7 mouse cellular contexts compared by ENCODE assay signal in the genomic region with DNA sequence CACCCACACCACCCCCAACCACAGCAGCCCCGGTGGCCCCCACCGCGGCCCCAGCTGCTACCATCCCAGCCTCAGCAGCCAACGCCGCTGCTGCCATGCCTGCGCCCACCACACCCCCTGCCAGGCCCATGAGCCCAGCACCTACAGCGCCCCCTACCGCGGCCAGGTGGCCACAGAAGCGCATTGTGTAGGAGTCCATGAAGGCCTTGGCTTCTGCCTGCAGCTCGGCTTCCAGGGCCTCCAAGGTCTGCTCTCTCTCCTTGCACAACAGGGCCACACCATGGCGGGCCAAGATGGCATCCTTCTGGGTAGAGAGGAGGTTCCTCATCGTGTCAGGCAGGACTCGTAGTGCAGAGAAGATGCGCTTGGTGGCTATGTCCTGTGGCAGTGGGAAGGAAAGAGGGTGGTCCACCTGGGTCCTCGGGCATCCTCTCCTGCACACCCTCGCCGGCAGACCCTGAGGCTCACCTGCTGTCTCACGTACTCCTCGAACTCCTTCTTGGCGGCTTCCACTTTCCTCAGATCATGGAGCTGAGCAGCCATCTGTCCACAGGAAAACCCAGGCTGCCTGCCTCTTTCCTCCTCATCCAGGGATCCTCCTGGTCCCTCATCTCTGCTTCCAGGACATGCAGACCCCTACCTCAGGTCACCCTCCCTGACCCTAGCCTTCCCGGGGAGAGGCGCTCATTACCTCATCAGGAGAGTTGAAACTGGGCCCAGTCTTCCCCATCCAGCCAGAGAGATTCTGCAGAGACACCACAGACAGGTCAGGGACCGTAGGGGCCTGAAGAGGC. TPM values are rescaled to one million over a fixed set of nuclear protein-coding genes. Genes with fewer than 3 reads are reported as not detected.
A peak's percentile ranks its signal among the peaks of the same experiment; 100 is the strongest.
DNase-seq lines count a peak whose midpoint lies in the region; ATAC-seq and TF ChIP-seq lines count a peak whose summit lies in the region.

No protein-coding gene starts in this region.

- H3K4me1 ChIP-seq in lung, embryonic 14.5 days (ENCODE audit: insufficient read depth): peaks cover 9% of the 10 kb centered on the region; the same call in 1 of the 2 replicates
- H3K4me1 ChIP-seq in embryonic facial prominence, embryonic 14.5 days (ENCODE audit: control insufficient read depth, insufficient read depth, low read length): peaks cover 41% of the 10 kb centered on the region
- H3K4me1 ChIP-seq in testis, adult 2 months (ENCODE audit: control insufficient read depth, insufficient read depth, low read length): peaks cover 32% of the 10 kb centered on the region

- WGBS in lung, embryonic 14.5 days: 70% methylated on average over 24 of the region's 24 CpGs
- WGBS in embryonic facial prominence, embryonic 14.5 days: 84% methylated on average over 21 of the region's 24 CpGs

- no peak overlapping the region for H3K9ac ChIP-seq in lung, embryonic 14.5 days
- H3K9ac ChIP-seq in embryonic facial prominence, embryonic 14.5 days (ENCODE audit: low read depth, low read length): 0 out of 2 replicates have a peak overlapping the region, but pooled peaks have one; percentile 4

- H3K27me3 ChIP-seq in lung, embryonic 14.5 days (ENCODE audit: insufficient read depth, low read length): no peaks in the 10 kb centered on the region
- H3K27me3 ChIP-seq in embryonic facial prominence, embryonic 14.5 days (replicated peaks; ENCODE audit: control insufficient read depth, insufficient read depth, low read length): no peaks in the 10 kb centered on the region
- H3K27me3 ChIP-seq in testis, adult 2 months (ENCODE audit: control insufficient read depth, insufficient read depth, low read length): no peaks in the 10 kb centered on the region

- no peaks in the 10 kb centered on the region for H3K36me3 ChIP-seq in lung, embryonic 14.5 days (ENCODE audit: insufficient read depth)
- H3K36me3 ChIP-seq in embryonic facial prominence, embryonic 14.5 days (ENCODE audit: control insufficient read depth, insufficient read depth, low read length): no peaks in the 10 kb centered on the region
- no peaks in the 10 kb centered on the region for H3K36me3 ChIP-seq in testis, adult 2 months (ENCODE audit: control insufficient read depth, insufficient read depth, low read length)

- DNase-seq in lung, embryonic 14.5 days: no peak
- no peak for DNase-seq in lung, postnatal 36 days
- DNase-seq in c-Kit-positive CD71-negative TER-119-negative erythroid progenitor cells, embryonic 14.5 days (ENCODE audit: low read depth): peak; percentile 14
- no peak for DNase-seq in embryonic facial prominence, embryonic 14.5 days (ENCODE audit: low spot score)
- DNase-seq in urinary bladder, postnatal 14 days (ENCODE audit: low spot score): no peak

- no peaks in the 10 kb centered on the region for H3K9me3 ChIP-seq in lung, embryonic 14.5 days (ENCODE audit: low read depth, low read length)
- no peaks in the 10 kb centered on the region for H3K9me3 ChIP-seq in embryonic facial prominence, embryonic 14.5 days (ENCODE audit: control insufficient read depth, low read length)

- TF ChIP-seq CTCF in lung, embryonic 14.5 days (IDR thresholded peaks at IDR 0.05; ENCODE audit: low read depth): peak; percentile 32; the same call in 1 of the 2 replicates
- TF ChIP-seq CTCF in testis, adult 2 months (IDR thresholded peaks at IDR 0.05; ENCODE audit: control insufficient read depth, insufficient read depth, insufficient replicate concordance, low read depth, low read length): peak; percentile 48; the same call in 1 of the 2 replicates

- H3K4me3 ChIP-seq in lung, embryonic 14.5 days (ENCODE audit: low read depth, low read length): no peak overlapping the region
- no peak overlapping the region for H3K4me3 ChIP-seq in embryonic facial prominence, embryonic 14.5 days (ENCODE audit: low read depth, low read length)
- H3K4me3 ChIP-seq in testis, adult 2 months (ENCODE audit: control insufficient read depth, low read depth, low read length): peak overlapping the region; percentile 3

- ATAC-seq in lung, embryonic 14.5 days (ENCODE audit: insufficient read depth): no peak
- no peak for ATAC-seq in embryonic facial prominence, embryonic 14.5 days (ENCODE audit: low read depth)
- no peak for ATAC-seq in frontal cortex, adult (ENCODE audit: low TSS enrichment)

- 0 out of 2 replicates have a peak overlapping the region, but pooled peaks have one; percentile 21 for H3K27ac ChIP-seq in lung, embryonic 14.5 days (ENCODE audit: low read depth)
- H3K27ac ChIP-seq in embryonic facial prominence, embryonic 14.5 days (replicated peaks; ENCODE audit: low read depth, low read length): peak overlapping the region; percentile 83
- H3K27ac ChIP-seq in testis, adult 2 months (ENCODE audit: control insufficient read depth, insufficient read depth, low read depth, low read length): no peak overlapping the region

- TF ChIP-seq POLR2A in testis, adult 2 months (IDR thresholded peaks at IDR 0.05; ENCODE audit: control insufficient read depth, low read depth, low read length): no peak

- no peak overlapping the region for H3K4me2 ChIP-seq in lung, embryonic 14.5 days
- no peak overlapping the region for H3K4me2 ChIP-seq in embryonic facial prominence, embryonic 14.5 days (ENCODE audit: low read depth, low read length)

RNA-seq across cellular contexts. Expression of gene Rnf112, which starts 4.2 kb away (rescaled TPM):
- 0.31 and 0.42 TPM in 2 replicates for polyA plus RNA-seq in lung, embryonic 14.5 days (2014; fragmentation: Nextera tagmentation; extraction: Ambion mirVana)
- polyA plus RNA-seq in embryonic facial prominence, embryonic 14.5 days (2014; fragmentation: Nextera tagmentation; extraction: Ambion mirVana): 0.78 and 1.0 TPM in 2 replicates
- polyA plus RNA-seq in testis, adult 2 months (2012; rRNA removed): 18.2 and 18.4 TPM in 2 replicates

RNA-seq across cellular contexts. Expression of gene Mfap4, which starts 35.5 kb away (rescaled TPM):
- polyA plus RNA-seq in lung, embryonic 14.5 days (2014; fragmentation: Nextera tagmentation; extraction: Ambion mirVana): 615 and 660 TPM in 2 replicates
- 420 and 428 TPM in 2 replicates for polyA plus RNA-seq in embryonic facial prominence, embryonic 14.5 days (2014; fragmentation: Nextera tagmentation; extraction: Ambion mirVana)
- polyA plus RNA-seq in testis, adult 2 months (2012; rRNA removed): 24.6 and 29.5 TPM in 2 replicates

RNA-seq across cellular contexts. Expression of gene Mapk7, which starts 44.5 kb away (rescaled TPM):
- 62.8 and 69.6 TPM in 2 replicates for polyA plus RNA-seq in lung, embryonic 14.5 days (2014; fragmentation: Nextera tagmentation; extraction: Ambion mirVana)
- 49.6 and 59.2 TPM in 2 replicates for polyA plus RNA-seq in embryonic facial prominence, embryonic 14.5 days (2014; fragmentation: Nextera tagmentation; extraction: Ambion mirVana)
- 9.6 and 10.6 TPM in 2 replicates for polyA plus RNA-seq in testis, adult 2 months (2012; rRNA removed)

RNA-seq across cellular contexts. Expression of gene B9d1, which starts 55.2 kb away (rescaled TPM):
- 48.9 and 54.1 TPM in 2 replicates for polyA plus RNA-seq in lung, embryonic 14.5 days (2014; fragmentation: Nextera tagmentation; extraction: Ambion mirVana)
- polyA plus RNA-seq in embryonic facial prominence, embryonic 14.5 days (2014; fragmentation: Nextera tagmentation; extraction: Ambion mirVana): 32.5 and 37.5 TPM in 2 replicates
- polyA plus RNA-seq in testis, adult 2 months (2012; rRNA removed): 295 and 310 TPM in 2 replicates

Comparison
In these comparisons a context has a peak if more than half of its experiments do, and no peak if none do; other contexts are left out.
1. RNA of gene Mfap4, which starts 35.5 kb away (polyA plus RNA-seq): 615 to 660 TPM in lung, embryonic 14.5 days and 420 to 428 TPM in embryonic facial prominence, embryonic 14.5 days; 24.6 to 29.5 TPM in testis, adult 2 months; every median in the first group is over 10 times any median in the second.